Mouse (Mus musculus): ENCODE measurements around the gene Tas2r114. TPM values are rescaled to one million over a fixed set of nuclear protein-coding genes. Genes with fewer than 3 reads are reported as not detected.

Tas2r114 gene
- total RNA-seq (2021) = not detected

GRCm38 (mm10) chr6:131689963-131690362, at the start of gene Tas2r114:
Tas2r114 (minus strand) TSS chr6:131690063.
- DNase-seq = no peak
- intact Hi-C loops (cut with DNase I) = no loop called here

GRCm38 (mm10) chr6:131712803-131713202, 22.9 kb upstream of the Tas2r114 start:
- intact Hi-C loops (cut with DNase I) = no loop called here
- no peak for DNase-seq

- DNase-seq = no peak
- intact Hi-C loops (cut with DNase I) = no loop called here
These were observed 2.5 kb downstream of the Tas2r114 start, which contains the start of gene Tas2r105 for GRCm38 (mm10) chr6:131687395-131687794. Tas2r105 (minus strand) TSS chr6:131687495.

GRCm38 (mm10) chr6:131685644-131686043, 4.2 kb downstream of the Tas2r114 start, which contains the start of gene Tas2r104:
Tas2r104 (minus strand) TSS chr6:131685744.
- no peak for DNase-seq
- intact Hi-C loops (cut with DNase I) = no loop called here

GRCm38 (mm10) chr6:131678786-131679185, 11.1 kb downstream of the Tas2r114 start, which contains the start of gene Tas2r106:
Tas2r106 (minus strand) TSS chr6:131678886.
- DNase-seq = no peak
- intact Hi-C loops (cut with DNase I) = no loop called here

GRCm38 (mm10) chr6:131660049-131660448, 29.8 kb downstream of the Tas2r114 start, which contains the start of gene Tas2r107:
Tas2r107 (minus strand) TSS chr6:131660149.
- DNase-seq = no peak
- intact Hi-C loops (cut with DNase I) = no loop called here

Other genes starting within 250 kb of the Tas2r114 start
- not detected for gene 5430401F13Rik, start 203.7 kb downstream of the Tas2r114 start, total RNA-seq (2021)
- gene Gm6619, start 203.7 kb downstream of the Tas2r114 start, total RNA-seq (2021) = not detected
- gene Tas2r130, start 59.2 kb downstream of the Tas2r114 start, total RNA-seq (2021) = not detected
- gene Tas2r107, start 29.9 kb downstream of the Tas2r114 start, total RNA-seq (2021) = not detected
- not detected for gene Tas2r106, start 11.2 kb downstream of the Tas2r114 start, total RNA-seq (2021)
- gene Tas2r104, start 4.3 kb downstream of the Tas2r114 start, total RNA-seq (2021) = not detected
- not detected for gene Tas2r105, start 2.6 kb downstream of the Tas2r114 start, total RNA-seq (2021)

All from heart, postnatal 10 days (tissue).